21 mouse cellular contexts compared by ENCODE assay signal in genomic region chr19:55443618-55444017, GRCm38 (mm10).
"Had no signal": no experiment of that assay in that cellular context is flagged by ENCODE, and none has a peak within 500 bp of the region (broad histone marks: within the 10 kb centered on the region; RNA-seq: fewer than 3 reads in every experiment).

No protein-coding gene starts in this region.

- H3K4me1 ChIP-seq: stomach, embryonic 15.5 days had no signal

- H3K4me3 ChIP-seq: midbrain, embryonic 10.5 days; midbrain, embryonic 12.5 days; myocyte; neural tube, embryonic 13.5 days; neural tube, embryonic 15.5 days; stomach, embryonic 15.5 days had no signal

- H3K4me2 ChIP-seq: lung, embryonic 14.5 days; midbrain, embryonic 12.5 days; neural tube, embryonic 13.5 days; neural tube, embryonic 15.5 days; stomach, embryonic 15.5 days had no signal

- DNase-seq: lung, adult 18-20 months; lung, embryonic 14.5 days; lung, postnatal 10 days; lung, postnatal 4 days; midbrain, embryonic 14.5 days; retina, postnatal 1 day; right cerebral cortex, adult 18-20 months; right cerebral cortex, postnatal 25 days; right cerebral cortex, postnatal 4 days; spleen, adult 18-20 months; thymus, adult 2 months; thymus, postnatal 25 days; thymus, postnatal 4 days had no signal

- H3K36me3 ChIP-seq: midbrain, embryonic 12.5 days; neural tube, embryonic 13.5 days; neural tube, embryonic 15.5 days; stomach, embryonic 15.5 days had no signal

- H3K27ac ChIP-seq: midbrain, embryonic 10.5 days; midbrain, embryonic 12.5 days; neural tube, embryonic 13.5 days; neural tube, embryonic 15.5 days; stomach, embryonic 15.5 days; stomach, postnatal 0 days had no signal

- ATAC-seq: midbrain, embryonic 16.5 days had no signal

- H3K27me3 ChIP-seq: midbrain, embryonic 12.5 days; stomach, embryonic 15.5 days had no signal

- H3K9me3 ChIP-seq: midbrain, embryonic 10.5 days; midbrain, embryonic 12.5 days; neural tube, embryonic 13.5 days; neural tube, embryonic 15.5 days; stomach, embryonic 15.5 days had no signal

- H3K9ac ChIP-seq: lung, embryonic 14.5 days; midbrain, embryonic 12.5 days; neural tube, embryonic 13.5 days; neural tube, embryonic 15.5 days; stomach, embryonic 15.5 days had no signal
